Mouse (Mus musculus) CH12.LX (cell line): ENCODE measurements around the gene Wdr81. TPM values are rescaled to one million over a fixed set of nuclear protein-coding genes. Genes with fewer than 3 reads are reported as not detected.

Source experiments
- DNase-seq: peaks from one replicate; pipeline ENCODE4 v3.0.0-alpha.2; 2013; ENCODE audit errors: extremely low read depth
- H3K27ac ChIP-seq: 2 replicates; pipeline ENCODE4 v1.5.1; 2012; ENCODE audit warnings: low read depth, mild to moderate bottlenecking, control low read depth, moderate library complexity; ENCODE audit not compliant: insufficient read depth
- H3K27me3 ChIP-seq: replicated peaks from 2 replicates; pipeline ENCODE3; 2012; ENCODE audit warnings: inconsistent platforms
- H3K36me3 ChIP-seq, 2 experiments: replicated peaks in 1 of 2; 2 replicates each; pipeline versions ENCODE3 to v1.6.1; 2012; ENCODE audit warnings: inconsistent platforms in 1 of 2, low read length in 1 of 2, mild to moderate bottlenecking in 1 of 2, mixed read lengths in 1 of 2, moderate library complexity in 1 of 2; ENCODE audit not compliant: control insufficient read depth in 1 of 2, insufficient read depth in 1 of 2
- H3K4me1 ChIP-seq, 2 experiments: 2 replicates each; pipeline ENCODE4 v1.6.1; 2012; ENCODE audit warnings: inconsistent platforms in 1 of 2, moderate library complexity in 1 of 2; ENCODE audit not compliant: insufficient read depth in 2 of 2, control insufficient read depth in 1 of 2
- H3K4me2 ChIP-seq: 2 replicates; pipeline ENCODE4 v1.6.1; 2012; ENCODE audit warnings: low read depth, mild to moderate bottlenecking, control low read depth; ENCODE audit not compliant: poor library complexity, insufficient read depth, severe bottlenecking
- H3K4me3 ChIP-seq, 3 experiments: fragments of 150-350 bp in 1 of 3; sonication (generic) in 1 of 3; replicated peaks in 1 of 3; 2 replicates each; pipeline versions ENCODE3 to v1.5.1; 2011 to 2012; ENCODE audit warnings: low read depth in 2 of 3, low read length in 2 of 3, mild to moderate bottlenecking in 2 of 3, moderate library complexity in 2 of 3, control low read depth in 1 of 3, improper control_type of control experiment in 1 of 3, inconsistent platforms in 1 of 3, mixed read lengths in 1 of 3; ENCODE audit not compliant: poor library complexity in 1 of 3
- H3K79me2 ChIP-seq: replicated peaks from 2 replicates; pipeline ENCODE4 v1.6.1; 2012; ENCODE audit warnings: mild to moderate bottlenecking, moderate library complexity; ENCODE audit not compliant: control insufficient read depth, poor library complexity, insufficient read depth, severe bottlenecking; ENCODE audit errors: extremely low read depth
- H3K9ac ChIP-seq: 2 replicates; pipeline ENCODE4 v1.6.1; 2012; ENCODE audit warnings: low read depth, mild to moderate bottlenecking, control low read depth, moderate library complexity; ENCODE audit not compliant: insufficient read depth
- H3K9me3 ChIP-seq: replicated peaks from 2 replicates; pipeline ENCODE3; 2012; ENCODE audit warnings: low read length, inconsistent platforms, mixed read lengths
- BHLHE40 ChIP-seq: IDR thresholded peaks from 2 replicates; pipeline ENCODE4 v1.6.1; 2011; ENCODE audit warnings: mild to moderate bottlenecking, low read depth, low read length, improper control_type of control experiment
- CHD2 ChIP-seq: IDR thresholded peaks from 2 replicates; pipeline ENCODE4 v1.6.1; 2011; ENCODE audit warnings: low read length, improper control_type of control experiment
- CTCF ChIP-seq, 2 experiments: IDR thresholded peaks in 1 of 2; conservative IDR thresholded peaks in 1 of 2; 2 replicates each; pipeline ENCODE4 v1.5.1; 2011 to 2012; ENCODE audit warnings: low read depth in 2 of 2, low read length in 2 of 2, improper control_type of control experiment in 1 of 2, inconsistent platforms in 1 of 2, mild to moderate bottlenecking in 1 of 2, moderate library complexity in 1 of 2
- E2F4 ChIP-seq: IDR thresholded peaks from 2 replicates; pipeline ENCODE4 v1.6.1; 2011; ENCODE audit warnings: low read depth, low read length, improper control_type of control experiment; ENCODE audit not compliant: insufficient replicate concordance
- EP300 ChIP-seq: IDR thresholded peaks from 2 replicates; pipeline ENCODE4 v1.6.1; 2011; ENCODE audit warnings: low read length, improper control_type of control experiment
- ETS1 ChIP-seq: conservative IDR thresholded peaks from 2 replicates; pipeline ENCODE4 v1.6.1; 2012; ENCODE audit warnings: low read depth, mild to moderate bottlenecking, inconsistent platforms, low read length, improper control_type of control experiment, moderate library complexity
- HCFC1 ChIP-seq: IDR thresholded peaks from 2 replicates; pipeline ENCODE4 v1.6.1; 2012; ENCODE audit warnings: low read depth, mild to moderate bottlenecking, inconsistent platforms, low read length, improper control_type of control experiment
- JUN ChIP-seq: IDR thresholded peaks from 2 replicates; pipeline ENCODE4 v1.6.1; 2011; ENCODE audit warnings: low read depth, mild to moderate bottlenecking, low read length, improper control_type of control experiment, moderate library complexity; ENCODE audit not compliant: insufficient read depth
- JUND ChIP-seq: conservative IDR thresholded peaks from 2 replicates; pipeline ENCODE4 v1.6.1; 2011; ENCODE audit warnings: low read depth, low read length, improper control_type of control experiment
- KAT2A ChIP-seq: IDR thresholded peaks from 2 replicates; pipeline ENCODE4 v1.6.1; 2012; ENCODE audit warnings: low read length, improper control_type of control experiment, inconsistent platforms; ENCODE audit not compliant: insufficient replicate concordance
- MAFK ChIP-seq: IDR thresholded peaks from 2 replicates; pipeline ENCODE4 v1.6.1; 2011; ENCODE audit warnings: low read length, improper control_type of control experiment; ENCODE audit not compliant: insufficient replicate concordance
- MAX ChIP-seq: IDR thresholded peaks from 2 replicates; pipeline ENCODE4 v1.6.1; 2011; ENCODE audit warnings: low read length, improper control_type of control experiment
- MAZ ChIP-seq: IDR thresholded peaks from 2 replicates; pipeline ENCODE4 v1.6.1; 2012; ENCODE audit warnings: low read depth, mild to moderate bottlenecking, inconsistent platforms, low read length, improper control_type of control experiment, moderate library complexity
- MEF2A ChIP-seq: IDR thresholded peaks from 2 replicates; pipeline ENCODE4 v1.6.1; 2014; ENCODE audit warnings: low read depth, mild to moderate bottlenecking, inconsistent platforms, low read length, improper control_type of control experiment, borderline replicate concordance
- MXI1 ChIP-seq: IDR thresholded peaks from 2 replicates; pipeline ENCODE4 v1.6.1; 2011; ENCODE audit warnings: mild to moderate bottlenecking, low read depth, low read length, improper control_type of control experiment
- POLR2A ChIP-seq: IDR thresholded peaks from 2 replicates; pipeline ENCODE4 v1.6.1; 2011; ENCODE audit warnings: low read depth, mild to moderate bottlenecking, improper control_type of control experiment, low read length
- RCOR1 ChIP-seq: conservative IDR thresholded peaks from 2 replicates; pipeline ENCODE4 v1.6.1; 2012; ENCODE audit warnings: low read depth, mild to moderate bottlenecking, inconsistent platforms, low read length, improper control_type of control experiment
- SIN3A ChIP-seq: IDR thresholded peaks from 2 replicates; pipeline ENCODE4 v1.6.1; 2012; ENCODE audit warnings: low read length, improper control_type of control experiment, inconsistent platforms
- SMC3 ChIP-seq: IDR thresholded peaks from 2 replicates; pipeline ENCODE4 v1.6.1; 2011; ENCODE audit warnings: low read depth, low read length, improper control_type of control experiment
- TBP ChIP-seq: conservative IDR thresholded peaks from 2 replicates; pipeline ENCODE4 v1.6.1; 2011; ENCODE audit warnings: low read depth, low read length, improper control_type of control experiment
- TCF12 ChIP-seq: IDR thresholded peaks from 2 replicates; pipeline ENCODE4 v1.6.1; 2014; ENCODE audit warnings: low read depth, mild to moderate bottlenecking, inconsistent platforms, low read length, improper control_type of control experiment
- UBTF ChIP-seq: IDR thresholded peaks from 2 replicates; pipeline ENCODE4 v1.6.1; 2012; ENCODE audit warnings: low read depth, mild to moderate bottlenecking, inconsistent platforms, low read length, improper control_type of control experiment, moderate library complexity
- USF1 ChIP-seq: IDR thresholded peaks from 2 replicates; pipeline ENCODE4 v1.6.1; 2014; ENCODE audit warnings: low read depth, mild to moderate bottlenecking, inconsistent platforms, low read length, improper control_type of control experiment
- USF2 ChIP-seq: conservative IDR thresholded peaks from 2 replicates; pipeline ENCODE4 v1.6.1; 2011; ENCODE audit warnings: low read depth, low read length, improper control_type of control experiment
- ZC3H11A ChIP-seq: IDR thresholded peaks from 2 replicates; pipeline ENCODE4 v1.6.1; 2012; ENCODE audit warnings: low read depth, mild to moderate bottlenecking, inconsistent platforms, low read length, improper control_type of control experiment
- ZKSCAN1 ChIP-seq: IDR thresholded peaks from 2 replicates; pipeline ENCODE4 v1.6.1; 2012; ENCODE audit warnings: low read depth, inconsistent platforms, low read length, improper control_type of control experiment, borderline replicate concordance
- dilution Hi-C: fragments of 300-500 bp; cut with MboI; formaldehyde crosslinking; loops from 2 replicates; pipeline ENCODE4 v1.14.3; 2020; ENCODE audit warnings: low sequenced_read_pairs; ENCODE audit not compliant: extremely low pct_unique_long_range_greater_than_20kb, extremely low pct_ligation_motif_present
- in situ Hi-C: fragments of 300-500 bp; cut with MboI; formaldehyde crosslinking; loops from 3 replicates; pipeline ENCODE4 v1.14.3; 2019; ENCODE audit warnings: low sequenced_read_pairs, low pct_ligation_motif_present, low pct_unique_long_range_greater_than_20kb, mixed read lengths
- polyA plus RNA-seq: library from polyadenylated mRNA; unstranded; fragments of >175 nt; gene quantifications from 2 replicates; pipeline ENCODE4 v1.2.1, GENCODE M21; 2012; ENCODE audit warnings: low read depth; ENCODE audit not compliant: insufficient read length
- total RNA-seq, 2 experiments: library from RNA; depleted of rRNA; stranded (reverse); fragments of 300-350 nt in 1 of 2; fragments of >200 nt in 1 of 2; gene quantifications; 2 replicates each; pipeline ENCODE4 v1.2.3; 2012 to 2014

Wdr81 gene
- total and polyA plus RNA-seq, 3 experiments, result 3.1 to 16.3 (median 13.7) TPM

DNA sequence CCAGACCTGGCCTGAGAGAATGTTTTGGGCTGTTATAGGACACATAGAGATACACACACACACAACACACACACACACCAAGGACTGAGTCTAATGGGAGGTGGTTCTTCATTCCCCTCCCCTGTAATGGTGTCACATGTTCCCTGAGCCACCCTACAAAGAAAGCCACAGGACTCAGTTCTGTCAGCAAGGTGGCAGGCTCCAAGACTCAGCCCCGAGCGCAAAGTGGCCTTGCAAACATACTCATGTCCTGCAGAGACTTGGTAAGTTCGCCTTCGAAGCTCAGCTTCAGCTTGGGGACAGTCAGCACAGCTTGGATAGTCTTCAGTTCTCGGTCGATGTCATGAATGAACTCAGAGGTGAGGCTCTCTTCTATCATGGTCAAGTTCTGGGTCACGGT, 43.9 kb downstream of the Wdr81 start:
- peak overlapping the region in 1 of 3 experiments; percentile 39 for H3K4me3 ChIP-seq
- H3K27me3 ChIP-seq, result no peaks in the 10 kb centered on the region
- no peaks in the 10 kb centered on the region for H3K9me3 ChIP-seq
- peaks cover 2 to 17% of the 10 kb centered on the region in 2 experiments for H3K36me3 ChIP-seq
- 0 out of 2 replicates have a peak overlapping the region, but pooled peaks have one; percentile 39 for H3K9ac ChIP-seq
- peak overlapping the region; percentile 60 for H3K27ac ChIP-seq
- H3K4me1 ChIP-seq, result peaks cover 42 to 69% of the 10 kb centered on the region in 2 experiments
- TF ChIP-seq MAZ, result no peak
- TF ChIP-seq KAT2A, result no peak
- 0 out of 2 replicates have a peak, but pooled peaks have one; percentile 13 for TF ChIP-seq SIN3A
- TF ChIP-seq TCF12, result no peak
- no peak for TF ChIP-seq ZKSCAN1
- TF ChIP-seq UBTF, result no peak
- no peak for TF ChIP-seq JUND
- 0 out of 2 replicates have a peak, but pooled peaks have one; percentile 11 for TF ChIP-seq E2F4
- TF ChIP-seq POLR2A, result no peak
- no peak for TF ChIP-seq SMC3
- no peak for TF ChIP-seq MAFK
- TF ChIP-seq JUN, result no peak
- no peak for TF ChIP-seq TBP
- TF ChIP-seq MEF2A, result no peak
- no peak for TF ChIP-seq RCOR1
- TF ChIP-seq USF1, result 0 out of 2 replicates have a peak, but pooled peaks have one; percentile 11
- TF ChIP-seq, all 38 proteins: peak for 3
- in situ Hi-C loops, result loop anchor here (5.0 kb wide), 1 partner anchor 47 kb away; no protein-coding TSS in a partner anchor
- no peaks in the 10 kb centered on the region for H3K79me2 ChIP-seq
- peak; percentile 35 for DNase-seq
- dilution Hi-C loops, result no loop called here
- peak overlapping the region; percentile 64; the same call in 1 of the 2 replicates for H3K4me2 ChIP-seq

DNA sequence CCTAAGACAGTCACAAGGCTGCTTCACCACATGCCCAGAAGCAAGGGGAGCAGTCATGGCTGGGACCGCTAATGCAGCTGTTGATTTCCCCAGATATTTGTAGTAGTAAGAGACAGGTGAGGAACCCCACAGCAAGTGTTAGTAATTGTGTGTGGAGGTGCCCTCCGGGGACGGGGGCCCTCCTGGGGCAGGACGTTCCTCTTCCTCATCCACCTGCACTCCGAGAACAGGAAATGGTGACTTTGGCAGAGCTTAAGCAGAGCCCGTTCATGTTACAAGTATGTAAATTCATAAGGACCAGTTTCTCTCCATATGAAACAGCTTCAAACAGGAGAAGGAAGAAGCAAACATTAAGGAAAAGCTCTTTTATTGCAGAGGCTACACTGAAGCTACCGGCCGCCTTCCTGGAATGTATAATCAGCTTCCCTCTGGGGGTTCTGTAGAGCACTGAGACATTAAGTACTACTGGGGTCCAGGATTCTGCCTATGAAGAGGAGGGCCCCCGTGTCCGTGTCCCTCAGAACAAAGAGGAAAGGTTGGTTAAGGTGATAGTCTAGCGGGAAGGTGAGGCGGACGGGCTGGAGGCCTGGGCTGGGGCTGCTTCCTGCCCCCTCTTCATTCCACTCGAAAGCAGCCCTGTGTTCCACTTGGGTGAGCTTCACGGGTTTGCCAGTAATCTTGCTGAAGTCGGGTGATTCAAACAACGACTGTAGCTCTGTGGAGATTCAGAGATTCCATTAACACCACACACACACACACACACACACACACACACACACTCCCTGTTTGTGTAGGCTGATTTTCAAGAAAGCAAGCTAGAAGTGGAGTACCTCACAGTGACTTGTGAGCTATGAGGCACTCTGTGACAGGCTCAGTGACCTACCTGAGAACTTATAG, 44.6 kb downstream of the Wdr81 start:
- Histone ChIP-seq H3K36me3 (peaks cover 4 to 18% of the 10 kb centered on the region in 2 experiments), H3K27me3 (no peaks in the 10 kb centered on the region), H3K79me2 (no peaks in the 10 kb centered on the region), H3K4me1 (peaks cover 36 to 63% of the 10 kb centered on the region in 2 experiments), H3K9ac (peak overlapping the region; percentile 39), H3K9me3 (no peaks in the 10 kb centered on the region), H3K4me2 (peak overlapping the region; percentile 64), H3K4me3 (peak overlapping the region in 2 of 3 experiments; percentile 18 to 39), H3K27ac (peak overlapping the region; percentile 60)
- in situ Hi-C loops (loop anchor here (5.0 kb wide), 1 partner anchor 47 kb away; no protein-coding TSS in a partner anchor), dilution Hi-C loops (no loop called here)
- DNase-seq, result peak; percentile 76
- no peak; the same call in none of the 2 replicates for TF ChIP-seq HCFC1
- no peak for TF ChIP-seq USF2
- 0 out of 2 replicates have a peak, but pooled peaks have one; percentile 58 for TF ChIP-seq RCOR1
- no peak for TF ChIP-seq ZC3H11A
- TF ChIP-seq EP300, result peak; percentile 81
- TF ChIP-seq JUND, result peak; percentile 50; the same call in 1 of the 2 replicates
- TF ChIP-seq ETS1, result peak; percentile 80
- no peak; the same call in 1 of the 2 replicates for TF ChIP-seq UBTF
- TF ChIP-seq TCF12, result peak; percentile 84
- peak; percentile 74 for TF ChIP-seq MXI1
- TF ChIP-seq BHLHE40, result peak; percentile 95
- TF ChIP-seq KAT2A, result 0 out of 2 replicates have a peak, but pooled peaks have one; percentile 29
- peak; percentile 89; the same call in 1 of the 2 replicates for TF ChIP-seq SIN3A
- TF ChIP-seq CTCF (conservative IDR thresholded peaks at IDR 0.05 in 1 of 2, IDR thresholded peaks at IDR 0.05 in 1 of 2; ENCODE audit: low read depth in 2 of 2, low read length in 2 of 2), result no peak
- TF ChIP-seq JUN, result peak; percentile 68; the same call in 1 of the 2 replicates
- TF ChIP-seq MEF2A, result peak; percentile 61; the same call in 1 of the 2 replicates
- peak; percentile 36; the same call in 1 of the 2 replicates for TF ChIP-seq CHD2
- TF ChIP-seq TBP, result 0 out of 2 replicates have a peak, but pooled peaks have one; percentile 34
- TF ChIP-seq MAX, result peak; percentile 10
- 0 out of 2 replicates have a peak, but pooled peaks have one; percentile 3 for TF ChIP-seq SMC3
